Mouse (Mus musculus): Measurements from ENCODE around the gene Cyp4v3. TPM values are rescaled to one million over a fixed set of nuclear protein-coding genes. Genes with fewer than 3 reads are reported as not detected.

The Cyp4v3 gene
- polyA plus RNA-seq (2012; rRNA removed; ENCODE audit: low replicate concordance): 7.5 and 20.2 TPM in 2 replicates

DNA sequence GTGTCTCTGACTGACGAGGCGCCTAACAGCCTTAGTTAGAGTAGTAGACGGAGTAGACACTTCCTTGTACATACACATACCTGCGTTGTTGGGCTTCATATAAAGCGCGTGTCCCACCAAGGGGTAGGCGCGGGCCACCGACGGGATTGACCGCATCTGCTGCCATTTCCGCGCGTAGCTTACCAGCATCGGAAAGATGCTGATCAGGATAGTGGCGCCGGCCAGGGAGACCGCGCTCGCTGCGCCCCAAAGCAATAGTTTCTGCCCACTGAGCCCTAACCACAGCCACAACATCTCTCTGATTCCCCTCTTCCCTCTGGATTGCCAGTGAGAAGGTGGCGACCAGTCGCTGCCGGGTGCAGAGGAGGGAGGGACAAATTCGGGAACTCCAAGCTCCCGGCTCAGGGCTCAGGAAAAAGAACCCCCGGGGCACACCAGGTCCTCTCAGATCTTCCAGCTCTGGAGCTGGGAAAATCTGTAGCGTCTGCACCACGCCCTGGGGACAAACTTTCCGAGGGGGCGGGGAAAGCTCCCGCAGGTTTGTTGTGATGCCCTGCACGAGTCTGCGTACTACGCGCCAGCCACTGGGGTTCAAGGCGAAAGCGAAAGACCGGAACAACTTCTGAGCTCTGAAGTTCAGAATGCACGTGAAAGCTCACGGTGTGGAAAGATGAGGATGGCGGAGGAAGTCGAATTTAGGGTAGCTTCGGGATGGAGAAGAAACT is at the start of gene Cyp4v3:
Gene Cyp4v3 (minus strand): TSS at position 532 of the 725 bp plus-strand sequence.

DNA sequence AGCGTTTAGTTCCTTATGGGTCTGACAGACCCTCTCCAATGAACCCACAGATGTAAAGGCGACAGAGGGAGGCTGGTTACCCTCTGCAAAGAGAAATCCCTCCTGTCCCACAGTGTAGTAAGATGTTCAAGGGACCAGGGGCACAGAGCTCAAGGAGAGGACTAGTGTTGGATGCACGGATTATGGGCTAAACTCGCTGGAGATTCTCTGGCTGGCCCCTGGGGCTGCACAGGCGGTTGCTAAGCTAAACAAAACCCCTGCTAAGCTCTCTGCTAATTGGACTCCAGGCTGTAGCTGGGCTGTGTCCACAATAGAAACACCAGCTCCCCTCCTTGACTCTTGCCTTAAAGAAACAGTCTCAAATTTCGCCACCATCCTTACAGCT is 48.9 kb upstream of the Cyp4v3 start, which contains the start of gene Fam149a:
Gene Fam149a (minus strand): TSS at position 329 of the 385 bp plus-strand sequence.

DNA sequence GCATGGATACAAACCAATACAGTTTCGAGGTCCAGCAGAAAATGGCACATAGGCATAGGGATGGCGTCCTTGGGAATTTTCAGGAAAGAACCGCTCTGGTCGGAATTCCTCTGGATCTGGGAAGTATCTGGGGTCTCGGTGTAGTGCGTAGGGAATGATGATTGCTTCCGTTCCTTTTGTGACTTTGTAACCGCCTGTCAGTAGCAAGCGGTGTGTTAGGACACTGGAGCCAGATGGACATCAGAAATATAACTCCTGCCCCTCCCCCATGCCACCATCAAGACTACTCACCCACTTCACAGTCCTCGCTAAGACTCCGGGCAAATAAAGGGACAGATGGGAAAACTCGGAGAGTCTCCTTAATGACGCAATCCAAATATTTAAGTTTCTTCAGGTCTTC is 24.6 kb downstream of the Cyp4v3 start, which contains the start of gene Gm45753:
Gene Gm45753 (minus strand): TSS at position 101 of the 400 bp plus-strand sequence.

DNA sequence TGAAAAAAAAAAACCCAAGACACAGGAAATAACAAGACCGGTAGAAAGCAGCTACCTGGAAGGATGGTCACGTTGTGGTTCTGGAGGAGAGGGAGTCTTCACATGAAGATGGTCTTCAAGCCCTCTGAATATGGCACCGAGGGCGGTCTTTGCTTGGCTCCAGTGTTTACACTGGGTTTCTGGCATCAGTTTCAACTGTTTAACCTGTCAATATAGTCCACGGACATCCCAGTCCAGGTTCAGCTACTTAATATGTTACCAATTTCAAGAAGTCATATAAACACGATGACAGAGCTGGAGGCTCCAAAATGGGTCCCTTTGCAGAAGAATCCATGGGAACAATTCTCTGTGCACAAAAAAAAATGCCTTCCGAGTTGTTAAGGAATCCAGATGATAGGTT is 38.3 kb downstream of the Cyp4v3 start, which contains the start of gene Klkb1:
Gene Klkb1 (minus strand): TSS at position 173 of the 400 bp plus-strand sequence.

DNA sequence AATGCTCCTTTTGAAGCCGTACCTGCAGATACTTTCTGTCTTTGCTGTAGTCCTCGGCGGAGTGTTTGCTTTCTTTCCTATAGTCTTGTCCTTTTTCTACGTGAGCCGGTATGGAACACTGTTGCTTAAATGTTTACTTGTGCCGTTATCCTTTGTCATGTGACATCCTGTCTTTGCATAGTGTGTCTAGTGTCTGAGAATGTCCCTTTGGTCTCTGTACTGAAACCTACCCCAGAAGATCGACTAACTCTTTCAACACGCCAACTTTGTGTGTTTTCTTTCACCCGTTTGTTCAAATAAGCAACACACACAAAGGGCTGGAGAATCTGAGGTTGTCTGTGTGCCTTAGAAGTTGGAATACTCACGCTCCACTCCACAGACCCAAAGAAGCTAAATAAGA is 71.1 kb downstream of the Cyp4v3 start, which contains the start of gene F11:
Gene F11 (minus strand): TSS at position 112 of the 400 bp plus-strand sequence.

Other genes with a start within 250 kb of the Cyp4v3 start
- not detected in 2 replicates for gene F11, start 71.2 kb downstream of the Cyp4v3 start, polyA plus RNA-seq (2012; rRNA removed; ENCODE audit: low replicate concordance)
- 0.12 and 0.13 TPM in 2 replicates for gene Klkb1, start 38.4 kb downstream of the Cyp4v3 start, polyA plus RNA-seq (2012; rRNA removed; ENCODE audit: low replicate concordance)
- gene Gm45753, start 24.8 kb downstream of the Cyp4v3 start, polyA plus RNA-seq (2012; rRNA removed; ENCODE audit: low replicate concordance): not detected in 2 replicates
- gene Fam149a, start 49.1 kb upstream of the Cyp4v3 start, polyA plus RNA-seq (2012; rRNA removed; ENCODE audit: low replicate concordance): 10.9 and 13.6 TPM in 2 replicates
- gene Tlr3, start 77.9 kb upstream of the Cyp4v3 start, polyA plus RNA-seq (2012; rRNA removed; ENCODE audit: low replicate concordance): 7.1 and 8.5 TPM in 2 replicates
- gene Sorbs2, start 174.6 kb upstream of the Cyp4v3 start, polyA plus RNA-seq (2012; rRNA removed; ENCODE audit: low replicate concordance): 19.5 and 46.8 TPM in 2 replicates